Mouse (Mus musculus) spleen, adult 2 months (tissue): ENCODE data around the gene Rgs12.

ENCODE experiments used
- CTCF ChIP-seq: fragments of 200-500 bp; IDR thresholded peaks from 2 replicates; pipeline ENCODE4 v1.5.1; 2011; ENCODE audit warnings: mild to moderate bottlenecking, inconsistent platforms; ENCODE audit not compliant: insufficient read depth, insufficient read length, insufficient replicate concordance; ENCODE audit errors: extremely low read depth
- POLR2A ChIP-seq: fragments of 200-500 bp; IDR thresholded peaks from 2 replicates; pipeline ENCODE4 v1.6.1; 2011; ENCODE audit warnings: low read depth, low read length, inconsistent platforms

DNA sequence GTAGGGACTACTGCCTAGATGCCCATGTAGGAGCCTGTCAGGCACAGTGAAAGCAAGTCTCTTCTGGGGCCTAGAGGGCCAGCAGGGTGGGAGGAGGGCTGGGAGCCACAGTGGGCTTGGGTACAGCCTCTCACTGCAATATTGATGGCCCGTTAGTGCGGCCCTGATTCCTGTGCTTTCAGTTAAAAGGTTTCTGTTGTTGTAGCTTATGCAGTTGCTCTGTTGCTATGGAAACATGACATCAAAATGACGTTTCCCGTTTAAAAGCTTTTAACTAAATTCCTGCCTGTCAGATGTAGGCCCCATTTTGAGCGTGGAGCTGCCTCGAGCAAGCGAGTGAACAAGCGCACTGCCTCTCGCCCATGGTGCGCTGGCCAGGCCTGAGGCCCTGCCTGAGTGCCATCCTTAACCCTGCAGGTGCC, 32.0 kb upstream of the Rgs12 start:
- TF ChIP-seq POLR2A (no peak), CTCF (no peak)
